Mouse (Mus musculus) stomach, postnatal 0 days (tissue): Measurements from ENCODE around the gene Myo10. TPM values are rescaled to one million over a fixed set of nuclear protein-coding genes. Genes with fewer than 3 reads are reported as not detected.

ENCODE experiments used
- ATAC-seq: fragments of 200-750 bp; cut with Nextera tagmentation; 2 replicates; pipeline ENCODE4 v1.8.0; 2017; ENCODE audit not compliant: low FRiP score, low TSS enrichment
- DNase-seq: peaks from one replicate; pipeline ENCODE4 v3.0.0-alpha.2; 2016; ENCODE audit warnings: low spot score
- H3K27ac ChIP-seq: fragments of 300-500 bp; sonication (generic); replicated peaks from 2 replicates; pipeline ENCODE4 v1.5.1; 2014; ENCODE audit warnings: mild to moderate bottlenecking, control low read depth
- H3K27me3 ChIP-seq: fragments of 300-500 bp; sonication (generic); 2 replicates; pipeline ENCODE4 v1.6.1; 2014; ENCODE audit warnings: low read length; ENCODE audit not compliant: control insufficient read depth, insufficient read depth
- H3K36me3 ChIP-seq: fragments of 300-500 bp; sonication (generic); 2 replicates; pipeline ENCODE4 v1.6.1; 2014; ENCODE audit warnings: low read length, mixed read lengths; ENCODE audit not compliant: control insufficient read depth, insufficient read depth
- H3K4me1 ChIP-seq: fragments of 300-500 bp; sonication (generic); replicated peaks from 2 replicates; pipeline ENCODE4 v1.6.1; 2014; ENCODE audit warnings: antibody characterized with exemption; ENCODE audit not compliant: control insufficient read depth, insufficient read depth
- H3K4me2 ChIP-seq: fragments of 300-500 bp; sonication (generic); replicated peaks from 2 replicates; pipeline ENCODE4 v1.6.1; 2014; ENCODE audit warnings: low read depth, mild to moderate bottlenecking, control low read depth, moderate library complexity
- H3K4me3 ChIP-seq: fragments of 300-500 bp; sonication (generic); 2 replicates; pipeline ENCODE4 v1.5.1; 2014; ENCODE audit warnings: low read depth, low read length, control low read depth
- H3K9ac ChIP-seq: fragments of 300-500 bp; sonication (generic); 2 replicates; pipeline ENCODE4 v1.6.1; 2014; ENCODE audit warnings: mild to moderate bottlenecking, low read length, control low read depth, mixed read lengths
- H3K9me3 ChIP-seq: fragments of 300-500 bp; sonication (generic); 2 replicates; pipeline ENCODE4 v1.6.1; 2016; ENCODE audit warnings: low read length; ENCODE audit not compliant: control insufficient read depth
- CTCF ChIP-seq: IDR thresholded peaks from 2 replicates; pipeline ENCODE4 v1.5.1; 2016; ENCODE audit warnings: antibody characterized with exemption, low read depth, mild to moderate bottlenecking, moderate library complexity
- EP300 ChIP-seq: optimal IDR thresholded peaks from 2 replicates; pipeline ENCODE3; 2016; ENCODE audit warnings: antibody characterized with exemption
- WGBS: fragments of 180-500 bp; shearing (Covaris S2); extraction: QIAGEN DNeasy Blood & Tissue Kit; methylation state at CpG from one replicate; pipeline ENCODE4 v1.1.7; 2014; 5-methylcytosine and 5-hydroxymethylcytosine counted together
- polyA plus RNA-seq: library from polyadenylated mRNA; unstranded; fragments of >200 nt; fragmentation: Nextera tagmentation; extraction: Ambion mirVana; gene quantifications from 2 replicates; pipeline ENCODE4 v1.2.1, GENCODE M21; 2015

Myo10 gene
- polyA plus RNA-seq, 1 experiment from 2014 or later: 15.8 TPM

- 66% methylated on average over 4 of the region's 4 CpGs for WGBS
- Histone ChIP-seq H3K27ac (no peak overlapping the region), H3K9me3 (no peaks in the 10 kb centered on the region), H3K4me3 (no peak overlapping the region), H3K36me3 (no peaks in the 10 kb centered on the region), H3K9ac (no peak overlapping the region), H3K4me2 (no peak overlapping the region), H3K27me3 (no peaks in the 10 kb centered on the region), H3K4me1 (peaks cover 3% of the 10 kb centered on the region; the same call in 1 of the 2 replicates)
- TF ChIP-seq CTCF (no peak), EP300 (no peak)
- ATAC-seq (no peak), DNase-seq (no peak)
Observed at GRCm38 (mm10) chr15:25620560-25620959, 1.8 kb upstream of the Myo10 start.

GRCm38 (mm10) chr15:25621351-25622199 lies 750 bp upstream of the Myo10 start:
- Histone ChIP-seq H3K9ac (peak overlapping the region; percentile 51), H3K4me3 (peak overlapping the region; percentile 90), H3K27me3 (no peaks in the 10 kb centered on the region), H3K36me3 (no peaks in the 10 kb centered on the region), H3K4me2 (peak overlapping the region; percentile 58), H3K27ac (peak overlapping the region; percentile 58), H3K4me1 (peaks cover 4% of the 10 kb centered on the region; the same call in 1 of the 2 replicates), H3K9me3 (no peaks in the 10 kb centered on the region)
- no peak for ATAC-seq
- TF ChIP-seq EP300: no peak
- no peak for TF ChIP-seq CTCF
- 13% methylated on average over 20 of the region's 20 CpGs for WGBS
- DNase-seq: peak; percentile 43

- no peaks in the 10 kb centered on the region for H3K9me3 ChIP-seq
- peak overlapping the region; percentile 90 for H3K9ac ChIP-seq
- peak overlapping the region; percentile 98 for H3K27ac ChIP-seq
- 0% methylated on average over 55 of the region's 61 CpGs for WGBS
- H3K27me3 ChIP-seq: no peaks in the 10 kb centered on the region
- peak; percentile 74 for DNase-seq
- TF ChIP-seq EP300 (no peak), CTCF (no peak)
- H3K36me3 ChIP-seq: no peaks in the 10 kb centered on the region
- peak overlapping the region; percentile 82 for H3K4me2 ChIP-seq
- peaks cover 6% of the 10 kb centered on the region; the same call in 1 of the 2 replicates for H3K4me1 ChIP-seq
- ATAC-seq: peak; percentile 11; the same call in 1 of the 2 replicates
- peak overlapping the region; percentile 90 for H3K4me3 ChIP-seq
Observed at GRCm38 (mm10) chr15:25622867-25623471, 644 bp downstream of the Myo10 start.

GRCm38 (mm10) chr15:25623556-25624180 lies 1.3 kb downstream of the Myo10 start:
- Histone ChIP-seq H3K36me3 (no peaks in the 10 kb centered on the region; the same call in 1 of the 2 replicates), H3K27me3 (no peaks in the 10 kb centered on the region), H3K4me2 (peak overlapping the region; percentile 82), H3K4me3 (peak overlapping the region; percentile 90), H3K27ac (peak overlapping the region; percentile 98), H3K9ac (peak overlapping the region; percentile 90), H3K4me1 (peaks cover 6% of the 10 kb centered on the region; the same call in 1 of the 2 replicates), H3K9me3 (no peaks in the 10 kb centered on the region)
- TF ChIP-seq CTCF: no peak
- no peak for TF ChIP-seq EP300
- WGBS: 2% methylated on average over 9 of the region's 9 CpGs
- ATAC-seq (no peak), DNase-seq (no peak)

GRCm38 (mm10) chr15:25624263-25624662 lies 1.9 kb downstream of the Myo10 start:
- H3K4me2 ChIP-seq: peak overlapping the region; percentile 82
- peak; percentile 55 for DNase-seq
- peak; percentile 78 for TF ChIP-seq CTCF
- no peak for TF ChIP-seq EP300
- no peaks in the 10 kb centered on the region; the same call in 1 of the 2 replicates for H3K36me3 ChIP-seq
- no peak overlapping the region for H3K27ac ChIP-seq
- H3K4me1 ChIP-seq: peaks cover 6% of the 10 kb centered on the region; the same call in 1 of the 2 replicates
- ATAC-seq: no peak
- no peaks in the 10 kb centered on the region for H3K9me3 ChIP-seq
- no peak overlapping the region for H3K9ac ChIP-seq
- 46% methylated on average over 3 of the region's 3 CpGs for WGBS
- peak overlapping the region; percentile 90 for H3K4me3 ChIP-seq
- H3K27me3 ChIP-seq: no peaks in the 10 kb centered on the region
